Mouse (Mus musculus): ENCODE measurements around the gene Diexf.
A peak's percentile ranks its signal among the peaks of the same experiment; 100 is the strongest.

Diexf gene

GRCm38 (mm10) chr1:193129786-193130455, at the start of gene Diexf:
Diexf (minus strand) TSS chr1:193130272.
- peak; percentile 100 for DNase-seq

GRCm38 (mm10) chr1:193174143-193174733, 44.2 kb upstream of the Diexf start:
- no peak for DNase-seq

GRCm38 (mm10) chr1:193173810-193174129, 43.7 kb upstream of the Diexf start:
- DNase-seq: no peak

GRCm38 (mm10) chr1:193172991-193173809, 43.1 kb upstream of the Diexf start:
- peak; percentile 96 for DNase-seq

- no peak for DNase-seq
Observed at GRCm38 (mm10) chr1:193169856-193170255, 39.8 kb upstream of the Diexf start.

- no peak for DNase-seq
Observed at GRCm38 (mm10) chr1:193169228-193169627, 39.2 kb upstream of the Diexf start.

- DNase-seq: no peak
Observed at GRCm38 (mm10) chr1:193167746-193168145, 37.7 kb upstream of the Diexf start, which contains the start of gene A130010J15Rik. A130010J15Rik (plus strand) TSS chr1:193168046.

GRCm38 (mm10) chr1:193160317-193161032, 30.4 kb upstream of the Diexf start:
- DNase-seq: peak; percentile 80

GRCm38 (mm10) chr1:193159613-193160012, 29.5 kb upstream of the Diexf start:
- no peak for DNase-seq

- DNase-seq: no peak
Observed at GRCm38 (mm10) chr1:193159163-193159562, 29.1 kb upstream of the Diexf start.

- no peak for DNase-seq
Observed at GRCm38 (mm10) chr1:193157111-193157492, 27.0 kb upstream of the Diexf start.

- peak; percentile 35 for DNase-seq
Observed at GRCm38 (mm10) chr1:193156316-193157110, 26.4 kb upstream of the Diexf start.

- DNase-seq: no peak
Observed at GRCm38 (mm10) chr1:193153561-193153960, 23.5 kb upstream of the Diexf start.

GRCm38 (mm10) chr1:193152872-193153271, 22.8 kb upstream of the Diexf start, which contains the start of gene Irf6:
Irf6 (plus strand) TSS chr1:193153111.
- DNase-seq: peak; percentile 75

- DNase-seq: no peak
Observed at GRCm38 (mm10) chr1:193151134-193151533, 21.1 kb upstream of the Diexf start.

- DNase-seq: no peak
Observed at GRCm38 (mm10) chr1:193149231-193149630, 19.2 kb upstream of the Diexf start.

GRCm38 (mm10) chr1:193146416-193146815, 16.3 kb upstream of the Diexf start:
- no peak for DNase-seq

GRCm38 (mm10) chr1:193145101-193145500, 15.0 kb upstream of the Diexf start:
- no peak for DNase-seq

- no peak for DNase-seq
Observed at GRCm38 (mm10) chr1:193144516-193144915, 14.4 kb upstream of the Diexf start.

GRCm38 (mm10) chr1:193142517-193143062, 12.5 kb upstream of the Diexf start:
- DNase-seq: no peak

GRCm38 (mm10) chr1:193141118-193141517, 11.0 kb upstream of the Diexf start:
- no peak for DNase-seq

GRCm38 (mm10) chr1:193138669-193139068, 8.6 kb upstream of the Diexf start:
- no peak for DNase-seq
